Mouse (Mus musculus) skeletal muscle tissue, adult 2 months (tissue): ENCODE results near the gene Gpr150.

Source experiments
- DNase-seq: peaks from one replicate; pipeline ENCODE4 v3.0.0-alpha.2; 2012; ENCODE audit warnings: low read depth, low spot score

Gene Gpr150

DNA sequence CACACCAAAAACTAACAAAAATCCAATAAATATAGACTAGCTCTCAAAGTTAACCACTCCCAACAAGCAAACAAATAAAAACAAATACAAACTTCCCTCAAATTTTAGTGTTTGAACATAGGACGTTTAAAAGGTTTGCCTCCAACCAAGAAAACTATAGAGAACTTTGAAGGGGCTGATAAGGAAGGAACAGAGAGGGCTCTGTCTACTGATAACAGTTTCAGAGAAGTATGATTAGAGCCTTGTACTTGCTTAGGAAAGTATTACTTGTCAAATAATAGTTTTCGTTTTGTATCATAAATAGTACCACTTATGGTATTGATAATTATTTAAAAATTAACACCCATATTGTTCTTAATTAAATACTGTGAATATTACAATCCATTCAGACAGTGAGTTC is 42.3 kb downstream of the Gpr150 start:
- DNase-seq, result no peak
